Mouse (Mus musculus) gastrocnemius, postnatal 4 days (tissue): ENCODE data around the gene R3hdm4. TPM values are rescaled to one million over a fixed set of nuclear protein-coding genes. Genes with fewer than 3 reads are reported as not detected.
"Not testable (repeated sequence)": the region's sequence is repeated elsewhere in the genome, so short reads cannot be mapped to it uniquely, and the experiment has no call there.

Experiments used
- DNase-seq, 2 experiments: peaks; one replicate each; pipeline ENCODE4 v3.0.0; 2021 to 2022; ENCODE audit warnings: low spot score in 2 of 2, mixed read lengths in 2 of 2
- total RNA-seq, 2 experiments: library from RNA; stranded (reverse); gene quantifications; 2 replicates each; pipeline ENCODE4 v1.2.3; 2021

R3hdm4 gene
- total RNA-seq, 2 experiments from 2014 or later = 97.9 to 102 TPM

GRCm38 (mm10) chr10:79908167-79909091 lies 12.6 kb downstream of the R3hdm4 start, which contains the start of gene Med16:
Med16 (minus strand) TSS chr10:79908923.
- DNase-seq = peak; percentile 90 to 95

DNA sequence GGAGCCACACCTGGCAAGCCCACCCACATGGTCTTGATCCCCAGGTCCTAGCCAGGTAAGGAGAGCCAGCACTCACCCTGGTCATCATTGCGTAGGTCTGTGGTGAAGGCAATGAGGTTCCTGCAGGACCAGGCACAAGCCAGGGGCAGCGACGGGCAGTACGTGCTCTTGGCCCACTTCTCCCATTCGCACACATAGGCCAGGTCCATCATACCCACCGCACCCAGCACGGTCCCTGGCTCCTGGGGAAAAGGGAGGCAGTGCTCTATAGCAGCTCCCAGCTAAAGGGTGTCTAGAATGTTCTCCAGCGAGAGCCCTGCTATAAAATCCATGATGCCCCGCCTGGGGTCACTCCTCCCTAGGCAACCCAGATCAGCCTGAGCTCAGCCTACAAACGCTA lies 13.6 kb downstream of the R3hdm4 start:
- DNase-seq = no peak

DNA sequence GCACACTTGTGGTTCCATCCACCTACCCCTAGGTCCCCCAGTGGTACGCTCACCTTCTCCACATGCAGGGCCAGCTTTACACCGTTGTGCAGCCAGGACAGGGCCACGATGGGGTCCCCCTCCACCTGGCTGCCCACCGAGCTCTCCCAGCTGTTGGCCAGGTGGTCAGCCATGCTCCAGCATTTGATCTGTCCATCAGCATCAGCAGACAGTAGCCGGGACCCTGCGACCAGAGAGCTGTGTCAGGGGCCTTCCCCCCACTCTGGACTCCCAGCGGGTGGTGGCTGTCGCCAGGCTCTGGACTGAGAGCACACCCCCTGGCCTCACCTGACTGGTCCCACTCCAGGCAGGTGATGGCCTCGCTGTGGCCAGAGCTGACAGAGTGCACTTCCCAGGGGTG lies 14.3 kb downstream of the R3hdm4 start:
- no peak for DNase-seq

- DNase-seq = no peak
Measured at GRCm38 (mm10) chr10:79900951-79901410, 20.0 kb downstream of the R3hdm4 start.

GRCm38 (mm10) chr10:79897316-79898245 lies 23.4 kb downstream of the R3hdm4 start:
- no peak for DNase-seq

GRCm38 (mm10) chr10:79896814-79897213 lies 24.2 kb downstream of the R3hdm4 start:
- no peak for DNase-seq

DNA sequence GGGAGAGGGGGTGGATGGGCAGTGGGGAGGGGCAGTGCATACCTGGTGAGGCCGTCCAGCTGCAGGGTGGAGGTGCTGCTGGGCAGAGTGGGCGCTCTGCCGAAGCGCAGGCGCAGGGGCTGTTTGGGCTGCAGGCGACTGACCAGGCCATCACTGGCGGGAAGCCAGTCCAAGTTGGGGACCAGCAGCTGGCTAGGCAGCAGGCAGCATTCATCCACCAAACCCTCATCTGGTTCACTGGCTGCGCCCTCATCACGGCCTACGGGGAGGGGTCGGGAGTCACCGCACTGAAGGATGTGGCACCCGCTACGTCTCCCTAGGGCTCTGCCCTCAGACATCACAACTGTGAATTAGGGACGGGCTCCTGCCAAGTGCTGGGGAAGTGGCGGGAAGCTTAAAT lies 24.7 kb downstream of the R3hdm4 start:
- DNase-seq = no peak

- peak; percentile 69 to 79 for DNase-seq
Measured at GRCm38 (mm10) chr10:79892451-79893118, 28.4 kb downstream of the R3hdm4 start.

DNA sequence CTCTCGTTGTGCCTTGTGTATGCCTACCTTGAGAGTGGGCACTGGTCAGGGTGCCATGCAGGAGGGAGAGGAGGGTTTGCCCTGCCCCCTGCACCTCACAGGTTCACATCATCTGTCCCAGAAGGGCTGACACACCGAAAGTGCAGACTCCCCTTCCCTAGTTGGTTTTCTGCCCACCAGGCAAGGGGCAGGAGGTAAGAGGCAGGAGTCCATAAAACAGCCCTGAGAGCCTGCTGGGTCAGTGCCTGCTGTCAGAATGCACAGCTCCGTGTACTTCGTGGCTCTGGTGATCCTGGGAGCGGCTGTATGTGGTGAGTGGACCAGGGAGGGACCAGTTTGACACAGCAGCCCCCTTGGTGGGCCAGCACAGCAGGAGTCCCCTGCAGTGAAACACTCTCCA lies 30.3 kb downstream of the R3hdm4 start, which contains the start of gene Cfd:
Gene Cfd (plus strand): TSS at position 184 of the 400 bp plus-strand sequence.
- DNase-seq = no peak

GRCm38 (mm10) chr10:79889386-79889785 lies 31.6 kb downstream of the R3hdm4 start:
- no peak for DNase-seq

DNA sequence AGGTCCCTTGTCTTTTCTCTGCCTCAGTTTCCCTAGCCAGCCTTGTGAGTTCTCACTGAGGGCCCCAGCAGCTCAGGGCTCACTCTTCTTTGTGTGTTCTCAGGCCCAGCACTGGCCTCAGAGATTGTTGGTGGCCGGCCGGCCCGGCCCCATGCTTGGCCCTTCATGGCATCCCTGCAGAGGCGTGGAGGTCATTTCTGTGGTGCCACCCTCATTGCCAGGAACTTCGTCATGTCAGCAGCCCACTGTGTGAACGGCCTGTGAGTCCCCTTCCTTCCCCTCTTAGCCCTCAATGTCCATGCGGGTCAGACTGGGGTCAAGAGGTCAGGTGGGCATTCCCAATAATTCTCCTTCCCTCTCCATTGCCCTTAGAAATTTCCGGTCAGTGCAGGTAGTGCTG lies 34.4 kb downstream of the R3hdm4 start:
- DNase-seq = no peak

GRCm38 (mm10) chr10:79886054-79886453 lies 35.0 kb downstream of the R3hdm4 start, which contains the start of gene Elane:
Elane (plus strand) TSS chr10:79886247.
- no peak for DNase-seq

DNA sequence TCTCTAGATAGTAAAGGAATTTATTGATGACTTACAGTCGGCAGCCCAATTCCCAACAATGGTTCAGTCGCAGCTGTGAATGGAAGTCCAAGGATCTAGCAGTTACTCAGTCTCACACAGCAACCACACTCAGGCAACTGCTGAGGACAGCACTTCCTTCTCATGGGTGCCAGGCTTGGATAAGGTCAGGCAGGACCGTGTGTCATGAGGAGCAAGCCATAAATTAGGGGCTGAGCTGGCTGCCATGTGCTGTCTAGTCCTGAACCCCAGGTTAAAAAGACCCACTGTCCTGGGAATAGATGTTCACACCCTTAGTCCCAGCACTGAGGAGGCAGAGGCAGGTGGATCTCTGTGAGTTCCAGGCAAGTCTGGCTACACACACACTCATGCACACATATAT lies 36.1 kb downstream of the R3hdm4 start:
- not testable (repeated sequence) for DNase-seq

DNA sequence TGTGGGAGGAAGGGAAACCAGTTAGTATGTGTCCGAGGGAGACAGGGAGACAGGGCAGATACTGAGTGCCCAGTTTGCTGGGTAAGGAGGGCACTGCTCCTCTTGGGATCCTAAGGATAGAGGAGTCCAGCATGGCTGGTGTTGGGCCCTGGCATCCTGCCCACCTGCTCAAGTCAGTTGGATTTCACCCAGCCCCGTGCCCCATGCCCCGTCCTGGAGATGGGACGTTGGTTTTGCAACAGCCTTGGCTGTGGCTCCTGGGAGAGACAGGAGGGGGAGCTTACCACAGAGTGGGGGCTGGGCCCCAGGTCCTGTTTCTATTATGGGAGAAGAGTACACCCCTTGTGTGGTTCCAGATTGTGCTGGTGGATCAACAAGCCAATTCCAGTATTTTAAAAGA lies 36.6 kb downstream of the R3hdm4 start:
- no peak for DNase-seq

- peak in 1 of 2 experiments; percentile 77 for DNase-seq
Measured at GRCm38 (mm10) chr10:79883297-79884084, 37.5 kb downstream of the R3hdm4 start.

DNA sequence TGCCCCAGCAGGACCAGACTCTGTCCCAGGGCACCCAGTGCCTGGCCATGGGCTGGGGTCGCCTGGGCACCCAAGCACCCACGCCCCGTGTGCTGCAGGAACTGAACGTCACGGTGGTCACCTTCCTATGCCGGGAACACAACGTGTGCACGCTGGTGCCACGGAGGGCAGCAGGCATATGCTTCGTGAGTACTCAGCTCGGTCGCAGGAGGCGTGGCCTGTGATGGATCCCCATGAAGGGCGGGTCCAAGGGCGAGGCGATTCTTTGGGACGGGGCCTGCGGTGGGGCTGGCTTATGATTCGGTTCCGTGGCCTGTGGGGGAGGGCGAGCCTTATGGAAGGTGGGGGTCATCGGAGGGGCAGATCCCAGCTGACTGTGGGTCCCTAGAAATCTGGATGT lies 39.0 kb downstream of the R3hdm4 start:
- DNase-seq = no peak

DNA sequence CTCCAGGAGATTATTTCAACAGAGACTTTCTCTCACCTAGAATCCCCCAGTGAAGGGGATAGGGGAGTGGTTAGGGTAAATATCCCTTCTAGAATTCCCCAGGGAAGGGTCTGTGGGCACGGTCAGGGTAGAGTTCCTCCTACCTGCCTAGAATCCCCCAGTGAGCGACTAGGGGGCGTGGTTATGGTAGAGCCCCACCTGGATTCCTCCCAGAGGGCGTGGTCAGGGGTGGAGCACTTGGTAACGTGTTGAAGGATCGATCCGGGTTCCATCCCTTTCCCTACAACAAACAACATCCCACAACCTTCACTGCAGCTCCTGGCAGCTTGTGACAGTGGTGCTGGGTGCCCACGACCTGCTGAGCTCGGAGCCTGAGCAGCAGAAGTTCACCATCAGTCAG lies 40.3 kb downstream of the R3hdm4 start:
- DNase-seq = no peak

DNA sequence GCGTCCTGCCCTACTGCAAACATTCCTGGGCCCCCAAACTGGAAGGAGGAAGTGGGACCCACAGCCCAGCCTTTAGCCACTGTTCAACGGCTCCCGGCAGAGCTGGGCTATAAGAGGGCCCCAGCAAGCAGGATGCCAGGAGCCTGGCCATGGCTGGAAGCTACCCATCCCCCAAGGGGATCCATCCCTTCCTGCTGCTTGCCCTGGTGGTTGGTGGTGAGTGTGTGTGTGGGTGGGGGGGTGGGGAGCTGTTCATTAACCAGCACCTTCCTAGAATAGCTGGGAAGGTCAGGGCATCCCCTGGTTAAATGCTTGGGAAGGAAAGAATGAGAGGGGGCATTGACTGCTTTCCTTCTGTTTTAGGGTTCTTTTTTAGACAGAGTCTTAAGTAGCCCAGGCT lies 41.5 kb downstream of the R3hdm4 start:
- DNase-seq = no peak

DNA sequence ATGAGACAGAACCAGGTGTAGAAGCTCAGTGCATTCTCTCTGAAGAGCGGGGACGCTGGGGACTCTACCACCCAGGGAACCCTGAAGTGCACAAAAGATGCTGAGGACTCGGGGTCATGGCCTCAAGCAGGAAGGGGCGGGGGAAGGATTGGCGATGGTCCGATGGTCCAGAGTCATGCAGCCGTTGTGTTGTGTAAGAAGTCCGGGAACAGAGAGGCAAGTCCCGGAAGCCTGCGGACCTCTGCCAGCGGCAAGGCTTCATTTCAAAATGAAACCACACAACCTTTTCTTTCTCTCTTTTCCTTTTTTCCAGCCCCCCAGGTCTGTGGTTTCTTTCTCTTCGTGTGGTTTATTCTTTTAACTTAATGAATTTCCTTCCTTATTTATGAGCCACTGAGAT lies 43.3 kb downstream of the R3hdm4 start:
- DNase-seq = no peak

DNA sequence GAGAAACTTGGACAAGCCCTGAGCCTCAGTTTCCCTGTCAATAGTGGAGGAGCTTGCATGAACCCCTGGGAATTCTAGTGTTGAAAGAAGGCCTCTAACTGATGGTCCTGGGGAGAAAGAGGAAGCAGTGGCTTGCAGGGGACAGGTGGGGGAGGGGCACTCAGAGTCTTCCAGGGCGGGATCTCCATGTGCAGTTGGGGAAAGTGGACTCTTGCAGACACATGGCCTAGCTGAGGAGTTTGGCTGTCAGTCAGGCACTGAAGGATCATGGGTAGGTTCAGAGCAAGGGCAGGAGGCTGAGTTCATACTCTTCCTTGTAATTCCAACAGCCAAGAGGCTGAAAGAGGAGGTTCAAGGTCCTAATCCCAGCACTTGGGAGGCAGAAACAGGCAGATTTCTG lies 43.8 kb downstream of the R3hdm4 start:
- no peak for DNase-seq
